Mouse (Mus musculus): ENCODE data around the gene Tmem104.
A peak's percentile ranks its signal among the peaks of the same experiment; 100 is the strongest.

Gene Tmem104

DNA sequence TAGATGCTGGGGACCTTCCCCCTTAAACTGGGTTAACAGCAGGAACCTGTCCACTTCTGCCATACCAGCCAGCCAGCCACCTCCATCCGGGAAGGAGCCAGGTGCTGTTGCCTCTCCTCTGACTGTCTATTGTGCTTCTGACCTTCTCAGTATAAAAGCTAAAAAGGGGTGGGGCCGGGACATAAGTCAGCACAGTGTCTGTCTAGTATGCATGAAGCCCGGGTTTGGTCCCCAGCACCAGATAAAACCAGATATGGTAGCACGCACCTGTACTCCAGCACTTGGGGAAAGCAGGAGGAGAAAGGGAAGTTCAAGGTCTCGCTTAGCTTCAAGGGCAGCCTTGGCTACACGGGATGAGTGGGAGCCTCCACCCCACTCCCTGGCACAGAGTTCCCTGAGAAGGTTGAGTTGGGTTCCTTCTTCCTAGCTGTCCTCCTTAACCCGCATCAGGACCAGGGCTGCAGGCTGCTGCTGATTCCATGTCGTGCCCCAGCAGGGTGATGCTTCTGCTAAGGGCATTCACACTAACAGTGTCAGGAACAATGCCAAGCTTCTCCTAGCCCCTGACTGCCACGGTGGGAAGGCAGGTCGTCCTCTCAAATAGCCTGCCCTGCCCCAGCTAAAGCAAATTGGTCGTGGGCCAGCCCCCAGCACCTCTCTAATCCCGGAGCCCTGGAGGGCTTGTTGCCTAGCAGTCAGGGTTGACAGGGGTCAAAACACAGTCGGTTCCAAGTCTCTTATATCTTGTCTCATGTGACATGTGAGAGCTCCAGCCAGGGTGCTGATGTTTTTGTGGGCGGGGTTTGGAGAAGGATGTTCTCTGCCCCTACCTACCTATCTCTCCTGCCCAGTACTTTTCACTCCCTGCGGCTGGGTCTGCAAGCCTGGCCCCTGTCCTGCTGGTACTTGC lies 42.0 kb downstream of the Tmem104 start:
- DNase-seq (ENCODE audit: low spot score in 2 of 2), result no peak

GRCm38 (mm10) chr11:115231168-115231915 lies 44.1 kb downstream of the Tmem104 start:
- DNase-seq (ENCODE audit: low spot score in 2 of 2), result no peak

GRCm38 (mm10) chr11:115231924-115232323 lies 44.6 kb downstream of the Tmem104 start:
- DNase-seq (ENCODE audit: low spot score in 2 of 2), result peak in 1 of 2 experiments; percentile 13

- no peak for DNase-seq (ENCODE audit: low spot score in 2 of 2)
Observed at GRCm38 (mm10) chr11:115232889-115233288, 45.6 kb downstream of the Tmem104 start.

- peak; percentile 40 to 47 for DNase-seq (ENCODE audit: low spot score in 2 of 2)
Observed at GRCm38 (mm10) chr11:115233526-115234290, 46.4 kb downstream of the Tmem104 start.

DNA sequence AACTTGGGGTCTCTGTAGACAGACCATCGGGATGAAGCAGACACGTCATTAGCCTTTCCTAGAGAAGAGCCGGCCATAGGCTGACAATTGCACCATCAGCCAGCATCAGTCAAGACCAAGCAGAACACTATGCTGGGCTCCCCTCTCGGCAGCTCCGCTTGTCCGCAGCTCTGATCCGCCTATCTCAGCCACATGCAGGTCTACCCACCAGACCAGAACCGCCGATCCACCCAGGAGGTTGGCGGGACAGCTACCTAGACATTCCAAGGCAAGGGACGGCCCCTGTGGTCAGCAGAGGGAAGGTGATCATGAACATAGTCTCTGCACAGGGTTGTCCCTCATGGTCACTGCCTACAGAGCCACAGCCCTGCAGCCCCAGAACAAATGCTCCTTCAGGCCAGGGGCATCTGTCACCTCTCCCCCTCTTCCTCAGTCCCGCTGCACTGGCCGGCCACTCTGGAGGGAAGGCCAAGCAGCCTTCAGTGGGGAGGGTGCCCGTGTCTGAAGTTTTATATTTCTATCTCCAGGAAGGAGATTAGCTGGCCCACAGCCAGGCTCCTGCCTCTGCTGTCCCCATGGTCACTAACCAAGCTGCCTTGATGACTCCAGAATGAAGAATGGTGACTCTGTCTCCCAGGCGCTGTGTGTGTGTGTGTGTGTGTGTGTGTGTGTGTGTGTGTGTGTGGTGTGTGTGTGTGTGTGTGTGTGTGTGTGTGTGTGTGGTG lies 47.2 kb downstream of the Tmem104 start:
- DNase-seq (ENCODE audit: low spot score in 2 of 2), result no peak

GRCm38 (mm10) chr11:115236570-115236969 lies 49.3 kb downstream of the Tmem104 start:
- no peak for DNase-seq (ENCODE audit: low spot score in 2 of 2)

DNA sequence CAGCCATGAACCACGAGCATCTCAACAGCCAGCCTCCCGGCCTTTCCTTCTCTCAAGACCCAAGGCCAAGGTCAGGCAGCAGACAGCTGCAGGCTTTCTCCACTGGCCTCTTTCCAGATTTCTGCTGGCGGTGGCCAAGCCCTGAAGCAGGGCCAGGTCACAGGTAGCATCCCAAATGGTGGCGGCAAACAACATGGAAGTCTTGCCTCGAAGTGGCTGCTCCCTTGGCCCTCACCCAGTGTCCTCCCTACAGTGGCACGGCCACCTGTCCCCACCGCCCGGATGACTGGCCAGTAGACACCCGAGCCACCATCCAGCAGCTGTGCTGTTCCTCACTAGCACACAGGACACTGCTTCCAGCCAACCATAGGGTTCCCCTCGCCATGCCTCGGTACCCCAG lies 54.1 kb downstream of the Tmem104 start:
- no peak for DNase-seq (ENCODE audit: low spot score in 2 of 2)

GRCm38 (mm10) chr11:115242746-115243145 lies 55.5 kb downstream of the Tmem104 start:
- DNase-seq (ENCODE audit: low spot score in 2 of 2), result no peak

DNA sequence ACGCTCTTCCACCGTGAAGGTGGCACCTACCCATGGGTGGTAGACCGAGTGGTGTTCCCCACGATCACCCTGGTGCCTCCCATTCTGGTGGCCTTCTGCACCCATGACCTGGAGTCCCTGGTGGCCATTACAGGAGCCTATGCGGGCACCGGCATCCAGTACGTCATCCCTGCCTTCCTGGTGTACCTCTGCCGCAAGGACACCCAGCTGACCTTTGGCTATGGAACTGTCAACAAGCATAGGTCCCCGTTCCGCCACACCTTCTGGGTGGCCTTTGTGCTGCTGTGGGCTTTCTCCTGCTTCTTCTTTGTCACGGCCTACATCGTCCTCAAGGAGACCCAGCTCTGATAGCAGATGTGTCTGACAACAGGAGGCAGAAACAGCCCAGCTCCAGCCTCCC lies 56.5 kb downstream of the Tmem104 start:
- DNase-seq (ENCODE audit: low spot score in 2 of 2), result no peak

- no peak for DNase-seq (ENCODE audit: low spot score in 2 of 2)
Observed at GRCm38 (mm10) chr11:115244840-115245239, 57.6 kb downstream of the Tmem104 start.

DNA sequence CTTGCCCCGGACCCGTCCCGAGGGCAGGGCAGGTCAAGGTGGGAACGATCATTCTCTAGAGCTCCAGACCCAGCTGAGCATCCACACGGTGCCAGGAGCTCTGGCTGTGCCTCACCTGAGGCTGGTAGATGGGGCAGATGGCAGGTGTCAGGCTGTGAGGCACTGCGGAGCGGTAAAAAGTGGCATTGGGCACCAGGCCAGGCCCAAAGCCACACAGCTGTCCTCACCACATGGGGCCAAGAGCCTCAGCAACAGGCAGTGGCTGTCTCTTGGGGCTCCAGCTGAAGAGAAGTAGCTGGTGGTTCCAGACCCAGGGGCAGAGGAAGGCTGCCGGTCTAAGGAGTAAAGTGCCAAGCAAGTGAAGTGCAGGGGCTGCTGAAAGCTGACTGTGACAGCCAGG lies 59.1 kb downstream of the Tmem104 start:
- DNase-seq (ENCODE audit: low spot score in 2 of 2), result no peak

DNA sequence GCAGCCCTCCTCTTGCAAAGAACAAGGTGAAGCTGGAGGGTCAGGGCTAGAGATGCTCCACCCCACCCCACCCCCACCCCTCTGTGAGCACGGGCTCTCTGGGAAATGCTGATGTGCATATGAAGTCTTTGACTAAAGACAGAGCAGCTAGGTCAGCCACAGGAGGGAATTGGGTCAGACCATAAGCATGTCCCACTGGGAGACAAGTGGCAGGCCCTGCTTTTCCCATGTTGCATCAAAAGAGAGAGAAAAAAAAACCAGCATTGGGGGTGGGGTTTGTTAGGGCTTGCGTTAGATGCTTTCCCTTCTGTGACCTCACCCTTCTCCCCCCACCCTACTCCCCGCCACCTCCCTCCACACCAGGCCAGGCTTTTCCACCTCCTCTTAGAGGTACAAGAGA lies 60.0 kb downstream of the Tmem104 start:
- DNase-seq (ENCODE audit: low spot score in 2 of 2), result no peak

- DNase-seq (ENCODE audit: low spot score in 2 of 2), result no peak
Observed at GRCm38 (mm10) chr11:115247945-115248344, 60.7 kb downstream of the Tmem104 start.

DNA sequence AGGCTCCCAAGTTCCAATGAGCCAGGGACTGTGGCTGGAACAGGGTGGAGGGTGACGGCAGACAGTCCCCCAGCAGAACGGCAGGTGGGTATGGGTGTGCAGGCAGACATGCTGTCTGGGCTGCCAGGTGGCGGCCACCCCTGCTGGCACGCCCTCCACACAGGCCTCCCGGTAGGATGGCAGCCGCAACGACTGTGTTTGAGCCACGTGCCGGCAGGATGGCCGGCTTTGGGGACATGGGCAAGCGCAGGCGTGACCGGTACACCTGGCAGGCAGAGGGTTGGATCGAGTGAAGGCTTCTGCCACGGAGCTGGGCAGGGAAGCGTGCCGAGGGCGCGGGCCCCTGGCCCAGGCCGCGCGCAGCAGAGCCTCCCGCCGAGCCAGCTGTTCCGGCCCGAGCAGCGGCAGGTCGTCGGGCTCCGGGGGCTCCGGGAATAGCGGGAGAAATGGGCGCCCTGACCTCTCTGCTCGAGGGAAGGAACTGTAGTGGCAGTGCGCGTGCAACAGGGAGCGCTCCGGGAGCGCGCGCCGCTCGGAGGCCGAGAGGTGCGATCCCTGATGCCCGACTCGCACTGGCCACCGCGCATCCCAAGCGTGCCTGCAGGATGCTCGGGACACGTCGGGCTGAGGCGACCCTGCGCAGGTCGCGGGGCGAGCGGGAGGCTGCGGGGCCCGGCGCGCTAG lies 62.6 kb downstream of the Tmem104 start:
- no peak for DNase-seq (ENCODE audit: low spot score in 2 of 2)

GRCm38 (mm10) chr11:115250405-115251090 lies 63.3 kb downstream of the Tmem104 start:
- no peak for DNase-seq (ENCODE audit: low spot score in 2 of 2)

DNA sequence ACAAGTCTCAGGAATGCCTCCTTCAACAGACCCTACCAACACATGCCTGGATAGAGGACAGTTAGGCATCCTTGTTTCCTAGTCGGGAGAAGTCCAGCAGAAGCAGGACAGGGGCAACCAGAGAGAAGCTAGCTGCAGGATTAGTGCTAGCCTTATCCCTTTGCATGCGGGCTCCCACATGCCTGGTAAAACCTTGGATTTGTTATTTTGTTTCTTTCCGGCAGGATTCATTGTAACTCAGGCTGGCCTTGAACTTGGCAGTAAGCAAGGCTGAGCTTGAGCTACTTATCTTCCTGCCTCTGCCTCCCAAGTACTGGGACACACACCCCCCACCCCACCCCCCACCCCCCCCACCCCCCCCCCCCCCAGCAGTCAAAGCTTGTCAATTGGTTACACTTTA lies 64.0 kb downstream of the Tmem104 start:
- DNase-seq (ENCODE audit: low spot score in 2 of 2), result no peak

GRCm38 (mm10) chr11:115257775-115258510 lies 70.7 kb downstream of the Tmem104 start:
- DNase-seq (ENCODE audit: low spot score in 2 of 2), result no peak

DNA sequence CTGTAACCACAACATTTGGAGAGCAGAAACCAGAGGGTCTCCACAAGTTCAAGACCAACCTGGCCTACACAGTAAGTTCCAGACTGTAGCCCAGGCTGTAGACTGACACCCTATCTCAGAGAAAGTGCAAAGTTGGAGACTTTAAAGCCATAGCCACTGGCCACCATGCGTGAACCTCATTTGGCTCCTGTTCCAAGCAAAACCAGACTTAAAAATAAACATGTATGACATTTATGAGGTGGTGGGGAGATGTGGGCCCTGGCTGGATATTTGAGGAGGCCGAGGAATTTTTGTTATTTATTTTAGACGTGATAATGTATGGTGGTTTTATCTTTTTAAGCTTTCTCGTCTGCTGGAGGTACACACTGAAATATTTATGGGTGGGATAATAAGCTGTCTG lies 71.8 kb downstream of the Tmem104 start:
- no peak for DNase-seq (ENCODE audit: low spot score in 2 of 2)

- no peak for DNase-seq (ENCODE audit: low spot score in 2 of 2)
Observed at GRCm38 (mm10) chr11:115262954-115263353, 75.7 kb downstream of the Tmem104 start.
